Mouse (Mus musculus) hindbrain, embryonic 10.5 days (tissue): ENCODE measurements around the gene Gm42957. TPM values are rescaled to one million over a fixed set of nuclear protein-coding genes. Genes with fewer than 3 reads are reported as not detected.
"Not testable (repeated sequence)": the region's sequence is repeated elsewhere in the genome, so short reads cannot be mapped to it uniquely, and the experiment has no call there.

Source experiments
- DNase-seq: peaks from one replicate; pipeline ENCODE4 v3.0.0-alpha.2; 2017; ENCODE audit warnings: low spot score
- H3K27ac ChIP-seq: fragments of 300-500 bp; sonication (generic); 2 replicates; pipeline ENCODE4 v1.5.1; 2016; ENCODE audit warnings: mild to moderate bottlenecking, moderate library complexity
- H3K27me3 ChIP-seq: fragments of 300-500 bp; sonication (generic); 2 replicates; pipeline ENCODE4 v1.6.1; 2016; ENCODE audit warnings: mild to moderate bottlenecking; ENCODE audit not compliant: poor library complexity, insufficient read depth, severe bottlenecking
- H3K36me3 ChIP-seq: fragments of 300-500 bp; sonication (generic); 2 replicates; pipeline ENCODE4 v1.6.1; 2016; ENCODE audit warnings: mild to moderate bottlenecking, moderate library complexity
- H3K4me1 ChIP-seq: fragments of 300-500 bp; sonication (generic); replicated peaks from 2 replicates; pipeline ENCODE4 v1.6.1; 2016; ENCODE audit warnings: mild to moderate bottlenecking
- H3K4me3 ChIP-seq: fragments of 300-500 bp; sonication (generic); 2 replicates; pipeline ENCODE4 v1.5.1; 2016; ENCODE audit warnings: mild to moderate bottlenecking, moderate library complexity
- H3K9me3 ChIP-seq: fragments of 300-500 bp; sonication (generic); 2 replicates; pipeline ENCODE4 v1.6.1; 2016; ENCODE audit warnings: mild to moderate bottlenecking, moderate library complexity
- WGBS: fragments of 180-500 bp; shearing (Covaris S2); methylation state at CpG from one replicate; pipeline ENCODE4 v1.1.7; 2016; 5-methylcytosine and 5-hydroxymethylcytosine counted together
- polyA plus RNA-seq: library from polyadenylated mRNA; unstranded; fragments of >200 nt; fragmentation: Nextera tagmentation; extraction: Ambion mirVana; gene quantifications from 2 replicates; pipeline ENCODE4 v1.2.1, GENCODE M21; 2016

The Gm42957 gene
- polyA plus RNA-seq, 1 experiment from 2014 or later: 0.13 TPM

GRCm38 (mm10) chr3:96599411-96599810 lies 35.9 kb upstream of the Gm42957 start:
- 64% methylated on average over 3 of the region's 3 CpGs for WGBS
- no peak for DNase-seq
- H3K36me3 ChIP-seq: peaks cover 12% of the 10 kb centered on the region; the same call in 1 of the 2 replicates
- no peaks in the 10 kb centered on the region for H3K9me3 ChIP-seq
- H3K27ac ChIP-seq: 0 out of 2 replicates have a peak overlapping the region, but pooled peaks have one; percentile 87
- peaks cover 82% of the 10 kb centered on the region for H3K4me1 ChIP-seq
- peak overlapping the region; percentile 59; the same call in 1 of the 2 replicates for H3K4me3 ChIP-seq
- H3K27me3 ChIP-seq: peaks cover 46% of the 10 kb centered on the region

GRCm38 (mm10) chr3:96600639-96601250 lies 34.5 kb upstream of the Gm42957 start, which contains the start of gene Lix1l:
TSS of gene Lix1l (plus strand) at chr3:96601149.
- Histone ChIP-seq H3K36me3 (peaks cover 21% of the 10 kb centered on the region), H3K9me3 (no peaks in the 10 kb centered on the region), H3K27ac (peak within 1 kb of the TSS; percentile 97), H3K27me3 (peaks cover 34% of the 10 kb centered on the region), H3K4me3 (peak within 1 kb of the TSS; percentile 93), H3K4me1 (peaks cover 84% of the 10 kb centered on the region)
- 1% methylated on average over 27 of the region's 27 CpGs for WGBS
- peak; percentile 94 for DNase-seq

GRCm38 (mm10) chr3:96601251-96601787 lies 34.0 kb upstream of the Gm42957 start:
- 2% methylated on average over 36 of the region's 40 CpGs for WGBS
- Histone ChIP-seq H3K36me3 (peaks cover 24% of the 10 kb centered on the region), H3K4me3 (peak overlapping the region; percentile 93), H3K27me3 (peaks cover 28% of the 10 kb centered on the region), H3K4me1 (peaks cover 78% of the 10 kb centered on the region), H3K9me3 (no peaks in the 10 kb centered on the region), H3K27ac (peak overlapping the region; percentile 97)
- DNase-seq: peak; percentile 73

DNA sequence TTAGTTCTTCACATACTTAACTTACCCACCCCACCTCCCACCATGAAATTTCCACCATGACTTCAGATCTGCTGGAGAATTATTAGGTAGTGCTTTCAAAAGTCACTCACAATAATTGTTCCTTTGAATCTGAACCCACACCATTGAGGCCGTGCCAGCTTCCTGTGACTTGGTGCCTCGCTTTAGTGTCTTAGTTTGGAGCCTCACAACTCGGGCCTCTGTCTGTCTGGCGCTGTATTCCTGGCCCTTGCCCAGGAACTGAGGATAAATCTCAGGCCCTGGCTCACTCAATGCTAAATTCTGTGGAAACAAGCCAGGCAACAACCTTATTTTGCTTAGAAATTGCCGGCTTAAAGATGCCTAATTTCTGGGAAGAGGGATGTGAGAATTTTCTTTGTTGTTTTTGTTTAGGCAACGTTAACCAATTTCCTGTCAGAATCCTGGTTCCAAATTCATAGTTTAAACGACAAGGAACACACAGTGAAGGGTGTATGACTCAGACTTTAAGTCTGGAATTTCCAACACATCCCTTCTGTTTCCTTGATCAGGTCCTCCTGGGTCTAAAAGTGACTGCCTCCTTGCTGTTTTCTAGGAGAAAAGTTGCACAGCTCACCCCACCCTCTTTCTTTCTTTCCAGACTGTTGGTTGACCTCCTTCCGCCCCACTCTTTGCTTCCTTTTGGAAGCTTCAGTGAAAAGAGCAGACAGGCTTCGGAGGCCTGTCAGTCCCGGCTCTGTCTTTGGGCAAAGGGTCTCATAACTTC lies 33.2 kb upstream of the Gm42957 start:
- Histone ChIP-seq H3K9me3 (no peaks in the 10 kb centered on the region), H3K27ac (peak overlapping the region; percentile 97), H3K36me3 (peaks cover 29% of the 10 kb centered on the region), H3K27me3 (peaks cover 20% of the 10 kb centered on the region), H3K4me3 (peak overlapping the region; percentile 93), H3K4me1 (peaks cover 70% of the 10 kb centered on the region)
- 24% methylated on average over 10 of the region's 10 CpGs for WGBS
- DNase-seq: no peak

DNA sequence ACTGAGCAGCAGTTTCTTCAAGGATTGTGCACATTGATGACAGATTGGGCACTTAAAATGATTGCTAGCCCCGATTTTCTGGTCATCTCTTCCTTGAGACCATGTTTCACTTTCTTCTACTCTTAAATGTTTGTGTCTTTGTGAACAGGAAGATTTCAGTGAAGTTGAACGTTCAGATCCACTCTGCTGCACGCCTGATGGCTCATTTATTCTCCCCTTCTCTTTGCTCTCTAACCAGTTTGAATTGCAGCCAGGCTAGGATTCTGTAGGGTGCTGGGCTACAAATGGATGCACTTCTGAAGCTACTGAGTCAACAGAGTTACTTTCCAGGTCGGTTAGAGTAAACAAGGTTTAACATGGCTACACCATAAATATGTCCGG lies 32.6 kb upstream of the Gm42957 start:
- DNase-seq: no peak
- H3K27me3 ChIP-seq: peaks cover 18% of the 10 kb centered on the region
- 36% methylated on average over 5 of the region's 5 CpGs for WGBS
- H3K4me3 ChIP-seq: peak overlapping the region; percentile 93
- H3K4me1 ChIP-seq: peaks cover 65% of the 10 kb centered on the region
- H3K9me3 ChIP-seq: no peaks in the 10 kb centered on the region
- H3K36me3 ChIP-seq: peaks cover 33% of the 10 kb centered on the region
- H3K27ac ChIP-seq: peak overlapping the region; percentile 97

DNA sequence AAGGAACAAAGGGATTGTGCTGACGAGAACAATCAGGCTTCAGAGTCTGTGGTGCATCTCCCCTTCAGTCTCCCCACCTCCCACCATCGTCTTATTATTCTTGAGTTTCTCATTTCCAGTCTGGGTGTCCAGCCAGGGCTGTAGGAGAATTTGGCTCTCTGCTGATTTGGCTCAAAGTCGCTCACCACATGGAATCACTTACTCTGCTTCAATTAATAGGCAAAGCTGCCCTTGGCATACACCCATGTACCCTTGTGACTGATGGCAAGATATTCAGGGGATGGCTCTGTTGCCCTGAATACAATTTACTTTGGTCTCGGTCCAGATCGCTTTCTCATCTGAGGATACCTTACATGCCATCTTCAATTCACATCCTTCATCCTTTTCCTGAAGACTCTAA lies 32.0 kb upstream of the Gm42957 start:
- DNase-seq: no peak
- Histone ChIP-seq H3K27ac (peak overlapping the region; percentile 97), H3K4me3 (peak overlapping the region; percentile 93), H3K27me3 (peaks cover 18% of the 10 kb centered on the region), H3K36me3 (peaks cover 39% of the 10 kb centered on the region), H3K9me3 (no peaks in the 10 kb centered on the region), H3K4me1 (peaks cover 58% of the 10 kb centered on the region)
- WGBS: 55% methylated on average over 5 of the region's 5 CpGs

DNA sequence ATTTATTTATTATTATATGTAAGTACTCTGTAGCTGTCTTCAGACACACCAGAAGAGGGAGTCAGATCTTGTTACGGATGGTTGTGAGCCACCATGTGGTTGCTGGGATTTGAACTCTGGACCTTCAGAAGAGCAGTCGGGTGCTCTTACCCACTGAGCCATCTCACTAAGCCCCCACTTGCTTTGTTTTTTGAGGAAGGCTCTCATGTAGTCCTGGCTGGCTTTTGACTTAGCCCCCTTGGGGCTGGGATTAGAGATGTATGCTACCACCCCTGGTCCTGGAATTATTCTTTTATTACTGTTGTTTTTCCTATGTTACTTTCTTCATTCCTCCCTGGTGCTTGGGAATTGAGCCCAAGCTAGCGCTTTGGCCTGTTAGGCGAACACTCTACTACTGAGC lies 29.3 kb upstream of the Gm42957 start:
- H3K27ac ChIP-seq, H3K4me3 ChIP-seq, DNase-seq, H3K27me3 ChIP-seq, H3K9me3 ChIP-seq: not testable (repeated sequence)
- Histone ChIP-seq H3K36me3 (peaks cover 55% of the 10 kb centered on the region), H3K4me1 (peaks cover 39% of the 10 kb centered on the region)
- 94% methylated on average over 4 of the region's 4 CpGs for WGBS

GRCm38 (mm10) chr3:96606618-96607017 lies 28.7 kb upstream of the Gm42957 start:
- Histone ChIP-seq H3K9me3 (no peaks in the 10 kb centered on the region), H3K4me3 (no peak overlapping the region), H3K27me3 (no peaks in the 10 kb centered on the region), H3K4me1 (peaks cover 35% of the 10 kb centered on the region), H3K36me3 (peaks cover 55% of the 10 kb centered on the region), H3K27ac (no peak overlapping the region)
- WGBS: 93% methylated on average over 4 of the region's 4 CpGs
- DNase-seq: no peak

GRCm38 (mm10) chr3:96617941-96618340 lies 17.3 kb upstream of the Gm42957 start:
- Histone ChIP-seq H3K27ac (no peak overlapping the region), H3K4me1 (no peaks in the 10 kb centered on the region), H3K4me3 (no peak overlapping the region), H3K36me3 (peaks cover 91% of the 10 kb centered on the region), H3K9me3 (no peaks in the 10 kb centered on the region), H3K27me3 (no peaks in the 10 kb centered on the region)
- WGBS: 94% methylated on average over 3 of the region's 3 CpGs
- no peak for DNase-seq

- Histone ChIP-seq H3K27me3 (no peaks in the 10 kb centered on the region), H3K4me1 (no peaks in the 10 kb centered on the region), H3K9me3 (no peaks in the 10 kb centered on the region), H3K4me3 (no peak overlapping the region), H3K27ac (no peak overlapping the region), H3K36me3 (peaks cover 88% of the 10 kb centered on the region)
- 90% methylated on average over 4 of the region's 4 CpGs for WGBS
- no peak for DNase-seq
Observed at GRCm38 (mm10) chr3:96623201-96623600, 12.1 kb upstream of the Gm42957 start.

DNA sequence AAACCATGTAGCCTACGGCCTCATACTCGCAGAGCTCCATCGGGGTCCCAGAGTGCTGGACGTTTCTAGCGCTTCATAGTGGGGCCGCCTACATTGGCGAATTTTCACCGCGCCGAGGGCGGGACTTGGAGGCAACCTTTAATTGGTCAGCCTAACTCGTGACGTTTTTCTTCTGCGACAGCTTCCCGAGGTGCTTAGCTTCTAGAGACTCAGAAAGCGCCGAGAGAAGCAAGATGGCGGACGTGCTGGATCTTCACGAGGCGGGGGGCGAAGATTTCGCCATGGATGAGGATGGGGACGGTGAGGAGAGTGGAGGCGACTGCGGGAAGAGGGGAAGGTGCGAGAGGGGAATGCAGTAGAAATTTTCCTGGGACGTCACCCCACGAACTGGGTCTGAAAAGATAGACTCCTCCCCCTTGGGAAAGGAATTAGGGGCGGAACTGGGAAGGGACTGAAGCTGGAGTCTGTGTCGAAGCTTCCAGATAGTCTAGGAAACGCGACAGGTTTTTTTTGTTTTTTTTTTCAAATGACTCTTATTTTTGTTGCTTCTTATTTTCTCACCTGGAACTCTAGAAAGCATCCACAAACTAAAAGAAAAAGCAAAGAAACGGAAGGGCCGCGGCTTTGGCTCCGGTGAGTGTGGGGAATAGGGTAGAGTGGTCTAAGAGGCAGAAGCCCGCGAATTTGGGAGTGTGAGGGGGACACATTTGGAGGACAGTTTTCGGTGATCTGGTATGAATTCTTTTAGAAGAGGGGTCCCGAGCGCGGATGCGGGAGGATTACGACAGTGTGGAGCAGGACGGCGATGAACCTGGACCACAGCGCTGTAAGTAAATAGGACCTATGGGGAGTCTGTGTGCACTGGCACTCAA lies 5.3 kb upstream of the Gm42957 start, which contains the start of gene Rbm8a:
Gene Rbm8a, plus strand, starts transcription at position 205 of the 872 bp plus-strand sequence.
- 1% methylated on average over 48 of the region's 48 CpGs for WGBS
- Histone ChIP-seq H3K4me1 (peaks cover 26% of the 10 kb centered on the region), H3K27ac (peak within 1 kb of the TSS; percentile 95), H3K36me3 (peaks cover 55% of the 10 kb centered on the region), H3K4me3 (peak within 1 kb of the TSS; percentile 77), H3K27me3 (no peaks in the 10 kb centered on the region), H3K9me3 (no peaks in the 10 kb centered on the region)
- peak; percentile 96 for DNase-seq

GRCm38 (mm10) chr3:96632058-96632457 lies 3.2 kb upstream of the Gm42957 start:
- Histone ChIP-seq H3K4me1 (peaks cover 44% of the 10 kb centered on the region), H3K27ac (no peak overlapping the region), H3K4me3 (no peak overlapping the region), H3K36me3 (peaks cover 38% of the 10 kb centered on the region), H3K9me3 (no peaks in the 10 kb centered on the region), H3K27me3 (no peaks in the 10 kb centered on the region)
- DNase-seq: no peak
